Mouse (Mus musculus) testis, adult 2 months (tissue): ENCODE data around the gene A930017K11Rik. TPM values are rescaled to one million over a fixed set of nuclear protein-coding genes. Genes with fewer than 3 reads are reported as not detected.

ENCODE experiments used
- H3K27ac ChIP-seq: fragments of 200-500 bp; 2 replicates; pipeline ENCODE4 v1.5.1; 2012; ENCODE audit warnings: low read depth, low read length; ENCODE audit not compliant: control insufficient read depth, insufficient read depth
- H3K27me3 ChIP-seq: fragments of 200-500 bp; 2 replicates; pipeline ENCODE4 v1.6.1; 2012; ENCODE audit warnings: mild to moderate bottlenecking, low read length, moderate library complexity; ENCODE audit not compliant: control insufficient read depth, insufficient read depth
- H3K36me3 ChIP-seq: fragments of 200-500 bp; 2 replicates; pipeline ENCODE4 v1.6.1; 2012; ENCODE audit warnings: mild to moderate bottlenecking, low read length; ENCODE audit not compliant: control insufficient read depth, insufficient read depth
- H3K4me1 ChIP-seq: fragments of 200-500 bp; 2 replicates; pipeline ENCODE4 v1.6.1; 2012; ENCODE audit warnings: low read length; ENCODE audit not compliant: control insufficient read depth, insufficient read depth
- H3K4me3 ChIP-seq: fragments of 200-500 bp; 2 replicates; pipeline ENCODE4 v1.5.1; 2012; ENCODE audit warnings: low read depth, mild to moderate bottlenecking, low read length, moderate library complexity, mixed read lengths; ENCODE audit not compliant: control insufficient read depth
- CTCF ChIP-seq: fragments of 200-500 bp; IDR thresholded peaks from 2 replicates; pipeline ENCODE4 v1.5.1; 2012; ENCODE audit warnings: low read depth, mild to moderate bottlenecking, inconsistent platforms, low read length, moderate library complexity; ENCODE audit not compliant: control insufficient read depth, insufficient read depth, insufficient replicate concordance
- POLR2A ChIP-seq: fragments of 200-500 bp; IDR thresholded peaks from 2 replicates; pipeline ENCODE4 v1.6.1; 2012; ENCODE audit warnings: low read depth, mild to moderate bottlenecking, inconsistent platforms, low read length, moderate library complexity; ENCODE audit not compliant: control insufficient read depth
- polyA plus RNA-seq: library from polyadenylated mRNA; depleted of rRNA; stranded (reverse); fragments of >200 nt; gene quantifications from 2 replicates; pipeline ENCODE4 v1.2.3, GENCODE M21; 2012

The A930017K11Rik gene
- polyA plus RNA-seq, 1 experiment = 0.10 TPM

GRCm38 (mm10) chr17:25957586-25958051 lies 5.3 kb upstream of the A930017K11Rik start:
- Histone ChIP-seq H3K27me3 (no peaks in the 10 kb centered on the region), H3K36me3 (no peaks in the 10 kb centered on the region), H3K4me1 (no peaks in the 10 kb centered on the region), H3K27ac (no peak overlapping the region), H3K4me3 (no peak overlapping the region)
- TF ChIP-seq POLR2A (no peak), CTCF (no peak)

- TF ChIP-seq CTCF (no peak), POLR2A (no peak)
- Histone ChIP-seq H3K4me3 (no peak overlapping the region), H3K27me3 (no peaks in the 10 kb centered on the region), H3K36me3 (no peaks in the 10 kb centered on the region), H3K27ac (no peak overlapping the region), H3K4me1 (peaks cover 3% of the 10 kb centered on the region)
Measured at GRCm38 (mm10) chr17:25956631-25957030, 4.3 kb upstream of the A930017K11Rik start.

- Histone ChIP-seq H3K27me3 (no peaks in the 10 kb centered on the region), H3K36me3 (no peaks in the 10 kb centered on the region), H3K27ac (no peak overlapping the region), H3K4me3 (no peak overlapping the region), H3K4me1 (peaks cover 3% of the 10 kb centered on the region)
- no peak for TF ChIP-seq POLR2A
- TF ChIP-seq CTCF = no peak
Measured at GRCm38 (mm10) chr17:25956201-25956600, 3.8 kb upstream of the A930017K11Rik start.

GRCm38 (mm10) chr17:25955736-25956135 lies 3.4 kb upstream of the A930017K11Rik start:
- H3K4me3 ChIP-seq = no peak overlapping the region
- TF ChIP-seq CTCF (no peak), POLR2A (no peak)

GRCm38 (mm10) chr17:25954671-25955070 lies 2.3 kb upstream of the A930017K11Rik start:
- Histone ChIP-seq H3K36me3 (no peaks in the 10 kb centered on the region), H3K27ac (no peak overlapping the region), H3K4me3 (no peak overlapping the region), H3K4me1 (peaks cover 3% of the 10 kb centered on the region), H3K27me3 (no peaks in the 10 kb centered on the region)
- TF ChIP-seq CTCF = no peak
- no peak for TF ChIP-seq POLR2A

More at GRCm38 (mm10) chr17:25955736-25956135, 3.4 kb upstream of the A930017K11Rik start:
- H3K27ac ChIP-seq = no peak overlapping the region
- no peaks in the 10 kb centered on the region for H3K36me3 ChIP-seq
- no peaks in the 10 kb centered on the region for H3K27me3 ChIP-seq
- H3K4me1 ChIP-seq = peaks cover 3% of the 10 kb centered on the region

GRCm38 (mm10) chr17:25953161-25953560 lies 796 bp upstream of the A930017K11Rik start:
- TF ChIP-seq POLR2A (no peak), CTCF (no peak)
- H3K27me3 ChIP-seq = no peaks in the 10 kb centered on the region

GRCm38 (mm10) chr17:25951225-25951802 lies 1.1 kb downstream of the A930017K11Rik start:
- TF ChIP-seq POLR2A (no peak), CTCF (no peak)
- H3K4me3 ChIP-seq = peak overlapping the region; percentile 30
- no peak overlapping the region for H3K27ac ChIP-seq
- peaks cover 3% of the 10 kb centered on the region for H3K4me1 ChIP-seq
- H3K36me3 ChIP-seq = no peaks in the 10 kb centered on the region
- H3K27me3 ChIP-seq = no peaks in the 10 kb centered on the region

More at GRCm38 (mm10) chr17:25953161-25953560, 796 bp upstream of the A930017K11Rik start:
- Histone ChIP-seq H3K4me1 (peaks cover 3% of the 10 kb centered on the region), H3K4me3 (no peak overlapping the region), H3K36me3 (no peaks in the 10 kb centered on the region), H3K27ac (no peak overlapping the region)
